Mouse (Mus musculus): Measurements from ENCODE around the gene Olfr1136. TPM values are rescaled to one million over a fixed set of nuclear protein-coding genes. Genes with fewer than 3 reads are reported as not detected.

Olfr1136 gene
- not detected for polyA plus RNA-seq (2012; fragmentation: generic; extraction: Trizol)
- long read RNA-seq, experiment 1: 0 reads
- long read RNA-seq, experiment 2: 0 reads

DNA sequence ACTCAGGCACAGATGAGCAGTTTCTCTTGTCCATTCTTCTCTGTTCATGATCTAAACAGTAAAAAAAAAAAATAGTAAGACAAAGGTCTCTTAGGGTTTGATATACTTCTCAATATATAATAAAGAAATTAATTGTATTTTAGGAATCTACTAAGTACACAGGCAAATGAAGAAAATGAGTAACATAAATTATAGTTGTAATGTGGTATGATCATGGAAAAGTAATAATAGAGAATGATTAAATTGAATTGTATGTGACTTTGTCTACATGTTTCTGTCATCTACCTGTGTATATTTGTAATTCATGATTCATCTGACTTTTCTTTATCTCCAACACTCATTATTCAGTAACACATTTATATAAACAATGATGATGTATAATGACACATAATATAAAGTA, at the start of gene Olfr1136:
Olfr1136 (minus strand) TSS at position 101 of the 400 bp plus-strand sequence.
- no peaks in the 10 kb centered on the region for H3K27me3 ChIP-seq (ENCODE audit: control insufficient read depth, insufficient read depth, insufficient read length)
- H3K79me3 ChIP-seq (ENCODE audit: low read depth): no peaks in the 10 kb centered on the region
- TF ChIP-seq CEBPB (IDR thresholded peaks at IDR 0.05; ENCODE audit: low read depth) (no peak), FOSL1 (IDR thresholded peaks at IDR 0.05; ENCODE audit: insufficient read depth, low read length, poor library complexity, severe bottlenecking) (no peak), MAX (IDR thresholded peaks at IDR 0.05) (no peak), MYOD1 (IDR thresholded peaks at IDR 0.05; ENCODE audit: control insufficient read depth, insufficient read length, low read depth) (no peak), USF1 (IDR thresholded peaks at IDR 0.05; ENCODE audit: low read depth) (no peak)
- H3K36me3 ChIP-seq (ENCODE audit: control insufficient read depth, insufficient read depth): no peaks in the 10 kb centered on the region
- H3ac ChIP-seq (ENCODE audit: control insufficient read depth, insufficient read length, low read depth): no peak within 1 kb of the TSS
- no peaks in the 10 kb centered on the region for H3K79me2 ChIP-seq (ENCODE audit: control insufficient read depth, insufficient read depth)
- H3K4me3 ChIP-seq (ENCODE audit: insufficient read depth, poor library complexity, severe bottlenecking): no peak within 1 kb of the TSS

GRCm38 (mm10) chr2:87743452-87743851, 49.7 kb upstream of the Olfr1136 start, which contains the start of gene Olfr1140:
TSS of gene Olfr1140 (plus strand) at chr2:87743752.
- no peaks in the 10 kb centered on the region for H3K79me3 ChIP-seq (ENCODE audit: low read depth)
- no peak for TF ChIP-seq MYOG (IDR thresholded peaks at IDR 0.05; ENCODE audit: control insufficient read depth, extremely low read depth, insufficient read length)
- TF ChIP-seq CTCF (IDR thresholded peaks at IDR 0.05; ENCODE audit: control insufficient read depth, insufficient read depth, insufficient read length): no peak
- no peak for TF ChIP-seq MAX (IDR thresholded peaks at IDR 0.05)
- no peak for TF ChIP-seq FOSL1 (IDR thresholded peaks at IDR 0.05; ENCODE audit: insufficient read depth, low read length, poor library complexity, severe bottlenecking)
- TF ChIP-seq CEBPB (IDR thresholded peaks at IDR 0.05; ENCODE audit: low read depth): no peak
- no peak for TF ChIP-seq USF1 (IDR thresholded peaks at IDR 0.05; ENCODE audit: low read depth)
- TF ChIP-seq MYOD1 (IDR thresholded peaks at IDR 0.05; ENCODE audit: control insufficient read depth, insufficient read length, low read depth): no peak
- no peaks in the 10 kb centered on the region for H3K27me3 ChIP-seq (ENCODE audit: control insufficient read depth, insufficient read depth, insufficient read length)
- H3K36me3 ChIP-seq (ENCODE audit: control insufficient read depth, insufficient read depth): no peaks in the 10 kb centered on the region
- H3K79me2 ChIP-seq (ENCODE audit: control insufficient read depth, insufficient read depth): no peaks in the 10 kb centered on the region
- H3ac ChIP-seq (ENCODE audit: control insufficient read depth, insufficient read length, low read depth): no peak within 1 kb of the TSS
- H3K4me3 ChIP-seq (ENCODE audit: insufficient read depth, poor library complexity, severe bottlenecking): no peak within 1 kb of the TSS

GRCm38 (mm10) chr2:87739878-87740277, 46.1 kb upstream of the Olfr1136 start, which contains the start of gene Olfr1138:
TSS of gene Olfr1138 (minus strand) at chr2:87739978.
- no peak within 1 kb of the TSS for H3ac ChIP-seq (ENCODE audit: control insufficient read depth, insufficient read length, low read depth)
- TF ChIP-seq MYOD1 (IDR thresholded peaks at IDR 0.05; ENCODE audit: control insufficient read depth, insufficient read length, low read depth) (no peak), USF1 (IDR thresholded peaks at IDR 0.05; ENCODE audit: low read depth) (no peak), MAX (IDR thresholded peaks at IDR 0.05) (no peak), CEBPB (IDR thresholded peaks at IDR 0.05; ENCODE audit: low read depth) (no peak), FOSL1 (IDR thresholded peaks at IDR 0.05; ENCODE audit: insufficient read depth, low read length, poor library complexity, severe bottlenecking) (no peak), CTCF (IDR thresholded peaks at IDR 0.05; ENCODE audit: control insufficient read depth, insufficient read depth, insufficient read length) (no peak), MYOG (IDR thresholded peaks at IDR 0.05; ENCODE audit: control insufficient read depth, extremely low read depth, insufficient read length) (no peak)
- no peaks in the 10 kb centered on the region for H3K36me3 ChIP-seq (ENCODE audit: control insufficient read depth, insufficient read depth)
- H3K79me3 ChIP-seq (ENCODE audit: low read depth): no peaks in the 10 kb centered on the region
- no peaks in the 10 kb centered on the region for H3K79me2 ChIP-seq (ENCODE audit: control insufficient read depth, insufficient read depth)
- no peaks in the 10 kb centered on the region for H3K27me3 ChIP-seq (ENCODE audit: control insufficient read depth, insufficient read depth, insufficient read length)
- H3K4me3 ChIP-seq (ENCODE audit: insufficient read depth, poor library complexity, severe bottlenecking): no peak within 1 kb of the TSS

DNA sequence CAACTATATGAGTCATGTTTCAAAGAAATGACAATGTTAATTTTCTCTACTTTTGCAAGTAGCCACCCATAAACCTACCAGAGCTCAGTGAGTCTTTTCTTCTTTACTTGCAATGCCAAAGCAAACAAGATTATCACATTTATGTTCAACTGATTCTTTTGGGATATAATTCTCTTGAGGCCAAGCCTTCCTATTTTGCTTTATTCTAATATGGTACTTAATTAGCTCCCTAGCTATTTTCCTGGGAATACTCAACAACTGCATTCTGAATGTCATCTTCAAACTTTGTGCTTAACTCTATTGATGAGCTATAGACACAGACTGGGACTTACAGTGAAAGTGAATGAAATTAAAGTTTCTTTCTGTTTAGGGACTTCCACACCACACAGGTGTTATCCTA, 19.3 kb upstream of the Olfr1136 start, which contains the start of gene Olfr1137:
Olfr1137 (minus strand) TSS at position 101 of the 400 bp plus-strand sequence.
- Histone ChIP-seq H3K27me3 (ENCODE audit: control insufficient read depth, insufficient read depth, insufficient read length) (no peaks in the 10 kb centered on the region), H3K36me3 (ENCODE audit: control insufficient read depth, insufficient read depth) (no peaks in the 10 kb centered on the region), H3ac (ENCODE audit: control insufficient read depth, insufficient read length, low read depth) (no peak within 1 kb of the TSS), H3K79me3 (ENCODE audit: low read depth) (no peaks in the 10 kb centered on the region), H3K4me3 (ENCODE audit: insufficient read depth, poor library complexity, severe bottlenecking) (no peak within 1 kb of the TSS), H3K79me2 (ENCODE audit: control insufficient read depth, insufficient read depth) (no peaks in the 10 kb centered on the region)
- TF ChIP-seq MYOD1 (IDR thresholded peaks at IDR 0.05; ENCODE audit: control insufficient read depth, insufficient read length, low read depth) (no peak), MAX (IDR thresholded peaks at IDR 0.05) (no peak), FOSL1 (IDR thresholded peaks at IDR 0.05; ENCODE audit: insufficient read depth, low read length, poor library complexity, severe bottlenecking) (no peak), CTCF (IDR thresholded peaks at IDR 0.05; ENCODE audit: control insufficient read depth, insufficient read depth, insufficient read length) (no peak), CEBPB (IDR thresholded peaks at IDR 0.05; ENCODE audit: low read depth) (no peak), MYOG (IDR thresholded peaks at IDR 0.05; ENCODE audit: control insufficient read depth, extremely low read depth, insufficient read length) (no peak), USF1 (IDR thresholded peaks at IDR 0.05; ENCODE audit: low read depth) (no peak)

GRCm38 (mm10) chr2:87673564-87673963, 20.2 kb downstream of the Olfr1136 start, which contains the start of gene Olfr1135:
TSS of gene Olfr1135 (minus strand) at chr2:87673664.
- Histone ChIP-seq H3K36me3 (ENCODE audit: control insufficient read depth, insufficient read depth) (no peaks in the 10 kb centered on the region), H3K4me3 (ENCODE audit: insufficient read depth, poor library complexity, severe bottlenecking) (no peak within 1 kb of the TSS), H3K79me3 (ENCODE audit: low read depth) (no peaks in the 10 kb centered on the region), H3ac (ENCODE audit: control insufficient read depth, insufficient read length, low read depth) (no peak within 1 kb of the TSS), H3K27me3 (ENCODE audit: control insufficient read depth, insufficient read depth, insufficient read length) (no peaks in the 10 kb centered on the region), H3K79me2 (ENCODE audit: control insufficient read depth, insufficient read depth) (no peaks in the 10 kb centered on the region)
- no peak for TF ChIP-seq USF1 (IDR thresholded peaks at IDR 0.05; ENCODE audit: low read depth)
- no peak for TF ChIP-seq MYOG (IDR thresholded peaks at IDR 0.05; ENCODE audit: control insufficient read depth, extremely low read depth, insufficient read length)
- no peak for TF ChIP-seq MAX (IDR thresholded peaks at IDR 0.05)
- no peak for TF ChIP-seq CEBPB (IDR thresholded peaks at IDR 0.05; ENCODE audit: low read depth)

- Histone ChIP-seq H3K4me3 (ENCODE audit: insufficient read depth, poor library complexity, severe bottlenecking) (no peak within 1 kb of the TSS), H3K79me2 (ENCODE audit: control insufficient read depth, insufficient read depth) (no peaks in the 10 kb centered on the region), H3ac (ENCODE audit: control insufficient read depth, insufficient read length, low read depth) (no peak within 1 kb of the TSS), H3K79me3 (ENCODE audit: low read depth) (no peaks in the 10 kb centered on the region), H3K36me3 (ENCODE audit: control insufficient read depth, insufficient read depth) (no peaks in the 10 kb centered on the region), H3K27me3 (ENCODE audit: control insufficient read depth, insufficient read depth, insufficient read length) (no peaks in the 10 kb centered on the region)
- TF ChIP-seq USF1 (IDR thresholded peaks at IDR 0.05; ENCODE audit: low read depth) (no peak), MYOD1 (IDR thresholded peaks at IDR 0.05; ENCODE audit: control insufficient read depth, insufficient read length, low read depth) (no peak), CTCF (IDR thresholded peaks at IDR 0.05; ENCODE audit: control insufficient read depth, insufficient read depth, insufficient read length) (no peak), FOSL1 (IDR thresholded peaks at IDR 0.05; ENCODE audit: insufficient read depth, low read length, poor library complexity, severe bottlenecking) (no peak), CEBPB (IDR thresholded peaks at IDR 0.05; ENCODE audit: low read depth) (no peak), MAX (IDR thresholded peaks at IDR 0.05) (no peak)
Measured at GRCm38 (mm10) chr2:87658360-87658759, 35.4 kb downstream of the Olfr1136 start, which contains the start of gene Olfr1134. TSS of gene Olfr1134 (minus strand) at chr2:87658460.

Measured in C2C12 (cell line).